Mouse (Mus musculus): ENCODE results near the gene Epha10. TPM values are rescaled to one million over a fixed set of nuclear protein-coding genes. Genes with fewer than 3 reads are reported as not detected.
"Not testable (repeated sequence)": the region's sequence is repeated elsewhere in the genome, so short reads cannot be mapped to it uniquely, and the experiment has no call there.

The Epha10 gene
- polyA plus RNA-seq, 1 experiment: not detected

GRCm38 (mm10) chr4:124928102-124928501, 47.4 kb downstream of the Epha10 start:
- H3K4me3 ChIP-seq (replicated peaks): no peak overlapping the region
- H3K9me3 ChIP-seq (ENCODE audit: control insufficient read depth, low read length): no peaks in the 10 kb centered on the region
- peaks cover 6% of the 10 kb centered on the region for H3K4me1 ChIP-seq (ENCODE audit: control insufficient read depth)
- H3K27me3 ChIP-seq (ENCODE audit: control insufficient read depth): no peaks in the 10 kb centered on the region
- H3K36me3 ChIP-seq (ENCODE audit: control insufficient read depth): peaks cover 84% of the 10 kb centered on the region
- no peak for TF ChIP-seq GATA1 (IDR thresholded peaks at IDR 0.05; ENCODE audit: low read length)
- TF ChIP-seq TAL1 (IDR thresholded peaks at IDR 0.05; ENCODE audit: low read length): no peak

- Histone ChIP-seq H3K9me3 (ENCODE audit: control insufficient read depth, low read length) (no peaks in the 10 kb centered on the region), H3K27me3 (ENCODE audit: control insufficient read depth) (no peaks in the 10 kb centered on the region), H3K4me1 (ENCODE audit: control insufficient read depth) (peaks cover 26% of the 10 kb centered on the region), H3K4me3 (replicated peaks) (peak within 1 kb of the TSS; percentile 70), H3K36me3 (ENCODE audit: control insufficient read depth) (peaks cover 44% of the 10 kb centered on the region)
- TF ChIP-seq TAL1 (IDR thresholded peaks at IDR 0.05; ENCODE audit: low read length) (no peak), GATA1 (IDR thresholded peaks at IDR 0.05; ENCODE audit: low read length) (no peak)
Observed at GRCm38 (mm10) chr4:124936613-124937471, 56.1 kb downstream of the Epha10 start, which contains the start of gene 9930104L06Rik. 9930104L06Rik (plus strand) TSS chr4:124937048.

DNA sequence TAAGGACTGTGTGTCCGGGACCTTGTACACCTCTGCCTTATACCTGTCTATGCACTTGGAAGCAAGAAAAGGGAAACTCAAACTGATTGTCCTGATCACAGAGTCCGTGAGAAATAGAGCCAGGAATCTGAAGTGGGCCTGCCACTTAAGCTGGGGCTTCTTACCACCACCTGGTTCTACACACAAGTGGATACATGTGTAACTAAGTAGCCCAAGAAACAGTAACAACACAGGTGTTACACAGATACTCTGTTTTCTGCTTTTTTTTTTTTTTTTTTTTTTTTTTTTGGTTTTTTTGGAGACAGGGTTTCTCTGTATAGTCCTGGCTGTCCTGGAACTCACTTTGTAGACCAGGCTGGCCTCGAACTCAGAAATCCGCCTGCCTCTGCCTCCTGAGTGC, 58.5 kb downstream of the Epha10 start, which contains the start of gene Cdca8:
Gene Cdca8 (minus strand): TSS at position 101 of the 400 bp plus-strand sequence.
- Histone ChIP-seq H3K4me3 (replicated peaks) (peak within 1 kb of the TSS; percentile 17), H3K4me1 (ENCODE audit: control insufficient read depth) (peaks cover 28% of the 10 kb centered on the region), H3K36me3 (ENCODE audit: control insufficient read depth) (peaks cover 63% of the 10 kb centered on the region)
- not testable (repeated sequence) for H3K9me3 ChIP-seq (ENCODE audit: control insufficient read depth, low read length); H3K27me3 ChIP-seq (ENCODE audit: control insufficient read depth)

DNA sequence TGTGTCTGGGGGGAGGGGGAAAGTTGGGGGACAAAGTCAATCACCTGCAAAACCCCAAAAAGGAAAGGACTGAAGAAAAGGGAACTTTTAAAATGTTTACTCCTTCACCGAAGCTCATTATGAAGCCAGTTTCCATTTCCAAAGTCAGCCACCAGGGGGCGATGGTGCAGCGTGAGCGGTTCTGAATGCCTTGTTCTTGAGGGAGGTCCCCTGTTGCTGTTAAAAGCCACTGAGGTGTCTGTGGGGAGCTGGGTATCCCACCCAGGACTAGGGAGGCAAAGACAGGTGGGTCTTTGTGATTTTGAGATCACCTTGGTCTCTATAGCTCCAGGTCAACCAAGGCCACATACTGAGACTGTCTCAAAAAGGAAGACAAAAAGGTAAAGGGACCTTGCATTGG, 62.3 kb downstream of the Epha10 start:
- peaks cover 9% of the 10 kb centered on the region for H3K4me1 ChIP-seq (ENCODE audit: control insufficient read depth)
- H3K9me3 ChIP-seq (ENCODE audit: control insufficient read depth, low read length): no peaks in the 10 kb centered on the region
- H3K36me3 ChIP-seq (ENCODE audit: control insufficient read depth): peaks cover 51% of the 10 kb centered on the region
- TF ChIP-seq GATA1 (IDR thresholded peaks at IDR 0.05; ENCODE audit: low read length) (no peak), TAL1 (IDR thresholded peaks at IDR 0.05; ENCODE audit: low read length) (no peak)
- H3K27me3 ChIP-seq (ENCODE audit: control insufficient read depth): no peaks in the 10 kb centered on the region
- no peak overlapping the region for H3K4me3 ChIP-seq (replicated peaks)

- Histone ChIP-seq H3K9me3 (ENCODE audit: control insufficient read depth, low read length) (no peaks in the 10 kb centered on the region), H3K36me3 (ENCODE audit: control insufficient read depth) (peaks cover 45% of the 10 kb centered on the region), H3K4me1 (ENCODE audit: control insufficient read depth) (peaks cover 3% of the 10 kb centered on the region; the same call in 1 of the 2 replicates), H3K27me3 (ENCODE audit: control insufficient read depth) (no peaks in the 10 kb centered on the region), H3K4me3 (replicated peaks) (no peak overlapping the region)
- no peak for TF ChIP-seq TAL1 (IDR thresholded peaks at IDR 0.05; ENCODE audit: low read length)
- no peak for TF ChIP-seq GATA1 (IDR thresholded peaks at IDR 0.05; ENCODE audit: low read length)
Observed at GRCm38 (mm10) chr4:124943781-124944180, 63.1 kb downstream of the Epha10 start.

DNA sequence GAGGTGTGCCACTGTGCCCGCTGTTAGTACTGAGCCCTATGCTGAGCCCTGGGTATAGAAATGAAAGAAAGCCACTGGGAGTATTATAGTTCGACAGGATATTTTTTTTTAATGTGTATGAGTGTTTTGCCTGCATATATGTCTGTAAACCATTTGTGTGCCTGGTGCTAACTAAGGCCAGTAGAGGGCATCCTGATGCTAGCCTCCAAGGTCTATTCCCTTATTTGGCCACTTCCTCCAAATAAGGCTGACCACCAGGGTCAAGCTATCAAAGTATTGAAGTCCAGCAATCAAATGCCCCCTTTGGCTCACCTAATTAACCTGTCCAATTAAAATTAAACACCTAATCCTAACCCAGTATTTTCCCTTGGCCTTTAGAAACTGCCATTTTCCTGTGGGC, 64.3 kb downstream of the Epha10 start:
- H3K27me3 ChIP-seq (ENCODE audit: control insufficient read depth): no peaks in the 10 kb centered on the region
- TF ChIP-seq GATA1 (IDR thresholded peaks at IDR 0.05; ENCODE audit: low read length) (no peak), TAL1 (IDR thresholded peaks at IDR 0.05; ENCODE audit: low read length) (no peak)
- H3K36me3 ChIP-seq (ENCODE audit: control insufficient read depth): peaks cover 35% of the 10 kb centered on the region
- H3K4me3 ChIP-seq (replicated peaks): no peak overlapping the region
- H3K9me3 ChIP-seq (ENCODE audit: control insufficient read depth, low read length): no peaks in the 10 kb centered on the region
- H3K4me1 ChIP-seq (ENCODE audit: control insufficient read depth): peaks cover 3% of the 10 kb centered on the region; the same call in 1 of the 2 replicates

GRCm38 (mm10) chr4:124949488-124949887, 68.8 kb downstream of the Epha10 start:
- no peaks in the 10 kb centered on the region; the same call in 1 of the 2 replicates for H3K36me3 ChIP-seq (ENCODE audit: control insufficient read depth)
- H3K4me1 ChIP-seq (ENCODE audit: control insufficient read depth): no peaks in the 10 kb centered on the region
- TF ChIP-seq GATA1 (IDR thresholded peaks at IDR 0.05; ENCODE audit: low read length) (no peak), TAL1 (IDR thresholded peaks at IDR 0.05; ENCODE audit: low read length) (no peak)
- no peaks in the 10 kb centered on the region for H3K9me3 ChIP-seq (ENCODE audit: control insufficient read depth, low read length)
- no peaks in the 10 kb centered on the region for H3K27me3 ChIP-seq (ENCODE audit: control insufficient read depth)
- H3K4me3 ChIP-seq (replicated peaks): no peak overlapping the region

DNA sequence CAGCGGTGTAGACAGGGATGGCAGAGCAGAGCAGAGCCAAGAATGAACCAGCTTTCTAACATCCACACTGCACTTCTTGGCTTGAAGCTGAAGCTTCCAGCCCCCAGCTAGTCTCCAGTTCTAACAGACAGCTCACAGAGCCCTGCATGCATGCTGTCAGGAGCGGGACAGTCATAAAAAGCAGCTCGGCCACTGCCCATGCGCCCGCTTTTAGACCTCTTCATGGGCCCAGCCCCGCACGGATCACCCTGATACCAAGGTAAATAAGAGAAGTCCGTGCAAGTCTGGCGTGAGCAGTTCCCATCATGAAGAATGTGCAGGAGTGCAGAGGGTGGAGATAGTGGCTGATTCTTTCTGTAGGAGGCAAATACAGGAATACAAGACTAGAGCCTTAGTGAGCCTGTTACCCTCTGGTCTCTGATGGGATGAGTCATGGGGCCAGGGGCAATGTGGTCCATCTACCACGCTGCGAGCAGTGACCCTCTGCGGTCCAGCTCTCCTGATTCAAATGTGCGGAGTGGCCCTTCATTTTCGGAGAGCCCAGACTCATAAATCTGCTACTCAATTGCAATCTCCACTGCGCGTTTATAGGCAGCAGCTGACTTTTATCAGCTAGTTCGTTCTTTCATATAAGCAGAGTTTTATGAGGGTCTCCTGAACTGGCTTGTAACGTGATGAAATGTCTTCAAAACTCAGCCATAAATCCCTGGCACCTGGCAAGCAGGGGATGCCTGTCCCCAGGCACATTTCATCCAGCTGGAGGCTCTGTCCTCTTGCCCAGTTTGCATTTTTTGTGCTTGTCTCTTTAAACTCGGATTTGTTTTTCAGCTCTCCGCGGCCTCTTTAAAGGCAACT, 69.7 kb downstream of the Epha10 start:
- no peaks in the 10 kb centered on the region for H3K36me3 ChIP-seq (ENCODE audit: control insufficient read depth)
- no peaks in the 10 kb centered on the region for H3K27me3 ChIP-seq (ENCODE audit: control insufficient read depth)
- TF ChIP-seq GATA1 (IDR thresholded peaks at IDR 0.05; ENCODE audit: low read length): no peak

DNA sequence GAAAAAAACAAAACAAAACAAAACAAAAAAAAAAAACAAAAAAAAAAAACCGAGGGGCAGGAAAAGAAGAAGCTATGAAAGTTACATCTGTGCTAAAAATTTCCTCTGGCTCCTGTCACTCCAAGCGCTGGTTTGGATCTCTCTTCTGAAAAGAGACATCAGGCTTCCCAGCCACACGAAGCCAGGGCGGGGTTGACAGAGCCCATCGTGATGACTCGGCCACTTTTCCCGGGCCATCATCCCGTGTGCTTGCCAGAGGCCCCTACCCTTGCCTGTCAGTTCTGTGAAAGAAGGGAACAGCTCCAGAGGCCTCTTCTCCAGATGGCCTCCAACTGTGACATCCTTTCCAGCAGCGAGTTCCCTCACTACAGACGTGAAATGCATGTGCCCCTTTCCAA, 70.3 kb downstream of the Epha10 start:
- no peak for TF ChIP-seq GATA1 (IDR thresholded peaks at IDR 0.05; ENCODE audit: low read length)
- no peak for TF ChIP-seq TAL1 (IDR thresholded peaks at IDR 0.05; ENCODE audit: low read length)
- Histone ChIP-seq H3K36me3 (ENCODE audit: control insufficient read depth) (no peaks in the 10 kb centered on the region), H3K4me3 (replicated peaks) (no peak overlapping the region), H3K27me3 (ENCODE audit: control insufficient read depth) (no peaks in the 10 kb centered on the region), H3K4me1 (ENCODE audit: control insufficient read depth) (no peaks in the 10 kb centered on the region), H3K9me3 (ENCODE audit: control insufficient read depth, low read length) (no peaks in the 10 kb centered on the region)

More for the DNA sequence above, 69.7 kb downstream of the Epha10 start:
- Histone ChIP-seq H3K9me3 (ENCODE audit: control insufficient read depth, low read length) (no peaks in the 10 kb centered on the region), H3K4me3 (replicated peaks) (no peak overlapping the region), H3K4me1 (ENCODE audit: control insufficient read depth) (no peaks in the 10 kb centered on the region)
